Mouse (Mus musculus): ENCODE measurements around the gene Sipa1. TPM values are rescaled to one million over a fixed set of nuclear protein-coding genes. Genes with fewer than 3 reads are reported as not detected.
A peak's percentile ranks its signal among the peaks of the same experiment; 100 is the strongest.

Sipa1 gene
- total RNA-seq (2021), result 10 to 100 TPM; 23.3 to 31.3 TPM

- intact Hi-C loops (cut with DNase I), result loop anchor here (2.0 to 5.0 kb wide), 2 partner anchors 26 to 51 kb away; partner anchors contain the start of genes Kat5 and Rela
- DNase-seq (ENCODE audit: low spot score), result peak; percentile 95
These were observed at the start of gene Sipa1 for GRCm38 (mm10) chr19:5662981-5663913. Gene Sipa1 (minus strand): TSS chr19:5663707.

GRCm38 (mm10) chr19:5713255-5713654 is 49.7 kb upstream of the Sipa1 start:
- intact Hi-C loops (cut with DNase I), result loop anchor here (5.0 kb wide), 1 partner anchor 164 kb away; the partner anchor contains the start of genes Frmd8 and Slc25a45

GRCm38 (mm10) chr19:5711907-5712460 is 48.5 kb upstream of the Sipa1 start:
- intact Hi-C loops (cut with DNase I), result loop anchor here (1.0 to 5.0 kb wide), 4 partner anchors 16 to 165 kb away; partner anchors contain the start of genes Frmd8 and Slc25a45
- DNase-seq (ENCODE audit: low spot score), result no peak

More at GRCm38 (mm10) chr19:5713255-5713654, 49.7 kb upstream of the Sipa1 start:
- no peak for DNase-seq (ENCODE audit: low spot score)

GRCm38 (mm10) chr19:5711218-5711617 is 47.7 kb upstream of the Sipa1 start:
- intact Hi-C loops (cut with DNase I), result loop anchor here (1.0 to 5.0 kb wide), 4 partner anchors 17 to 166 kb away; partner anchors contain the start of genes Frmd8 and Slc25a45

GRCm38 (mm10) chr19:5710581-5710980 is 47.1 kb upstream of the Sipa1 start:
- no peak for DNase-seq (ENCODE audit: low spot score)
- intact Hi-C loops (cut with DNase I), result loop anchor here (2.0 to 5.0 kb wide), 2 partner anchors 18 to 167 kb away; partner anchors contain the start of genes Frmd8 and Slc25a45

More at GRCm38 (mm10) chr19:5711218-5711617, 47.7 kb upstream of the Sipa1 start:
- no peak for DNase-seq (ENCODE audit: low spot score)

DNA sequence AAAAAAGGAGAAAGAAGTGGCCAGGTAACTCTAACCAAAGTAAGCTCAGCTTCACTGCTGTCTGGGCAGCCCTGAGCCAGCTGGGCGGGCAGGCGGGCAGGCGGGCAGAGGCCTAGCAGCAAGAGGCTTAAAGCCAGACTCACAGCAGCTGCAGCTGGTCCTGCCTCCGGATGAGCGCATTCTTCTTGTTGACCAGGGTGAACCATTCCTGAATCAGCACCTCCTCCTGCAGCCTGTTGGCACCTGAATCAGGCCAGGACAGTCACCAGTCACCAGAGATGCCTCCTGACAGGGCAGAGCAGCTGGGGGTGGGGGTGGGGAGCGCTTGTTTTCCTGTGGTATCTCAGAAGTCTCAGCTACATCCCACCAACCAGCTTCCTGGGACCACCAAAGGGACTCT is 46.6 kb upstream of the Sipa1 start:
- intact Hi-C loops (cut with DNase I), result loop anchor here (2.0 to 5.0 kb wide), 2 partner anchors 17 to 167 kb away; partner anchors contain the start of genes Frmd8 and Slc25a45
- DNase-seq (ENCODE audit: low spot score), result no peak

DNA sequence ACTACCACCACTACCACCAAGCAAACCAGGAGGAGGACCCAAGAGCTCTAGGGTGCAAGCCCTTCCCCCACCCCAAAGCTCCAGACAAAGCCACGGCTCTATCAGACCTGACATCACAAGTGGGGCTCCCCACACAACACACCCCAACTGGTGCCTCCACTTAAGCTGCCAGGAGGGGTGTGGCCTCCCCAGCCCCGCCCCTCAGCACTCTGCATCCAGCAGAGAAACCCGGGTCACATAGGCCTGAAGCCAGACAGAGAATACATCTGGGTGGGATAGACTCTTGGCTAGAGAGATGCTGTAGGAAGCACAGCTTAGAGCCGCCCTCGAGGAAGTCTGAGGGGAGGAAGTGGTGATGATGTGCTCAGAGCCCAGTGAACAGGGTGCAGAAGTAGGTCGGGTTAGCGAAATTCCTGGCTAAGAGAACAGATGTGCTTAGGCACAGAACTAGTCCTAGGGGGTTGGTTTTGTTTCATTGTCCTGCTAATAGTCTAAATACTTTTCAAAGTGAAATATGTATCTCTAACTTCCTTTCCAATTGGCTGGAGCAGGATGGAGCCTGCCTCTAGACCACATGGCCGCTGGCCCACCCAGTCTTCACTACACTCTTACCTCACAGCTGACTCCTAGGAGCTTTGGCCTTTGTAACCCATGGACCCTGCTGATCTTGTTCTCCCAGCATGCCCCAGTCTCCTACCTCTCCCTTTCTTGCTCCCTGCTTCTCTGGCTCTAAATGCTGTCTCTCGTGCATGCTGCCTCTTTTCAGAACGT is 41.5 kb upstream of the Sipa1 start:
- intact Hi-C loops (cut with DNase I), result no loop called here
- no peak for DNase-seq (ENCODE audit: low spot score)

DNA sequence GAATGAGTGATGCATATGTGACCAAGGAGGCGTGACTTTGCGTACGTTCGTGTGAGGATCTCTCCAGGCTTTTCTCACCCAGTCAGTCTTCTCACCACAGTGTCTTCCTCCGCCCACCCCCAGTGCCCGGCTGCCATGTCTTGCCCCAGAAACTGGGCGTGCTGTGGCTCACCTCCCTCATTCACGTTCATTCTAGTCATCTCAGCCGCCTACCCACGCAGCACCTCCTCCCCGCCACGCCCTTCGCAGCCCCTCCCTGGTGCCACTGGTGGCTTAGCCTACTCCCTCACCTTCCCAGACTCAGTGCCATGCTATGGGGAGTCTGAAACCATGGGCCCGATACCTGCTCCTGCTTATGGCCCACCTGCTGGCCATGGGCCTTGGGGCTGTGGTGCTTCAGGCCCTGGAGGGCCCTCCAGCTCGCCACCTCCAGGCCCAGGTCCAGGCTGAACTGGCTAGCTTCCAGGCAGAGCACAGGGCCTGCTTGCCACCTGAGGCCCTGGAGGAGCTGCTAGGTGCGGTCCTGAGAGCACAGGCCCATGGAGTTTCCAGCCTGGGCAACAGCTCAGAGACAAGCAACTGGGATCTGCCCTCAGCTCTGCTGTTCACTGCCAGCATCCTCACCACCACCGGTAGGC is 40.8 kb upstream of the Sipa1 start, which contains the start of gene Kcnk7:
TSS of gene Kcnk7 (plus strand) at position 205 of the 638 bp plus-strand sequence.
- intact Hi-C loops (cut with DNase I), result no loop called here
- no peak for DNase-seq (ENCODE audit: low spot score)

- intact Hi-C loops (cut with DNase I), result no loop called here
- DNase-seq (ENCODE audit: low spot score), result no peak
These were observed 32.4 kb upstream of the Sipa1 start for GRCm38 (mm10) chr19:5695849-5696462.

- intact Hi-C loops (cut with DNase I), result loop anchor here (2.0 kb wide), 2 partner anchors 17 to 55 kb away; no protein-coding TSS in a partner anchor
- no peak for DNase-seq (ENCODE audit: low spot score)
These were observed 30.3 kb upstream of the Sipa1 start for GRCm38 (mm10) chr19:5693801-5694200.

DNA sequence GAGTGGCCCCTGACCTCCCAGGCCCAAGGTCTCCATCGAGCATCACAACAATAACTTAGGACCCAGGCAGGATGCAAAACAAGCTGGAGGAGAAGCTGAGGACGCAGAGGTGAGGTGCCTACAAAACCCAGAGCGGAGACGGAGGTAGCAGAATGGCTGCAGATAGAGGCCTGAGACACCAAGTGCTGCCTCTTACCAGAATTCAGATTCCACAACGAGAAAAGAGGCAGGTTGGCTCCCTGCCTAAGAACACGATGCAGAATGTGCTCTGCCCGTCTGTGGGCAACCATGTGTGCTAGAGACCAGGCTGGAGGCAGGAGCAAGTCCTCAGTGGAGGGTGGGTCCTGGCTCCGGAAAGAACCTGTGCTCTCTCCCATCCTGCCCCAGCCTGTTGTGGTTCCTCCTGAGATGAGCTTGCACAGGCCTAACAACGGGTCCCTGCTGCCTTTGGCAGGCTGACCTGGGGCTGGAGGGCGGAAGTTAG is 29.4 kb upstream of the Sipa1 start:
- intact Hi-C loops (cut with DNase I), result loop anchor here (2.0 kb wide), 2 partner anchors 18 to 54 kb away; no protein-coding TSS in a partner anchor
- DNase-seq (ENCODE audit: low spot score), result no peak

GRCm38 (mm10) chr19:5692086-5692912 is 28.8 kb upstream of the Sipa1 start:
- DNase-seq (ENCODE audit: low spot score), result peak; percentile 78
- intact Hi-C loops (cut with DNase I), result loop anchor here (2.0 kb wide), 2 partner anchors 19 to 53 kb away; no protein-coding TSS in a partner anchor

DNA sequence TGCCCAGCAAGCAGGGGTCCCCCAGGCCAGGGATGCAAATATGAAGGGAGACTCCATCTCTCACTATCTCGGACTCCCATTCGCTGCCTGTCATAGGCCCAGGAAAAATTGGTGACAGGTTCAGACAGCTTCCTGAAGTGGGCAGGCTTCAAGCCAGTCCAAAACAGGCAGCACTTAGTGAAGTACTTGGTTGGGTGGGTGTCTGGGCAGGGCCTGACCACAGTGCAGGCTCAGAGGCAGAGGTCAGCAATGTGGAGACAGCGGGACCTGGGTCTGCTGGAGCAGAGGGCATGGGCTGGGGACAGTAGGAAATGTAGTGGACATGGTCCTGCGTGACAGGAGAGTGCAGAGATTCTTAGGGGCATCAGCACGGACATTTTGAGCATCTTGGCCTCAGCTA is 28.1 kb upstream of the Sipa1 start:
- intact Hi-C loops (cut with DNase I), result loop anchor here (1.0 kb wide), 1 partner anchor 36 kb away; no protein-coding TSS in a partner anchor
- DNase-seq (ENCODE audit: low spot score), result no peak

DNA sequence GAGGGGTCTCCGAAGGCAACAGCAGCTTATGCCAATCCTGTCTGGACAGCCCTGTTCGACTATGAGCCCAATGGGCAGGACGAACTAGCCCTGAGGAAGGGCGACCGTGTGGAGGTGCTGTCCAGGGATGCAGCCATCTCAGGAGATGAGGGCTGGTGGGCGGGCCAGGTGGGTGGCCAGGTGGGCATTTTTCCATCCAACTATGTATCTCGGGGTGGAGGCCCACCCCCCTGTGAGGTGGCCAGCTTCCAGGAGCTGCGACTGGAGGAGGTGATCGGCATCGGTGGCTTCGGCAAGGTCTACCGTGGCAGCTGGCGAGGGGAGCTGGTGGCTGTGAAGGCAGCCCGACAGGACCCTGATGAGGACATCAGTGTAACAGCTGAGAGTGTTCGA is 26.8 kb upstream of the Sipa1 start:
- DNase-seq (ENCODE audit: low spot score), result no peak
- intact Hi-C loops (cut with DNase I), result no loop called here

DNA sequence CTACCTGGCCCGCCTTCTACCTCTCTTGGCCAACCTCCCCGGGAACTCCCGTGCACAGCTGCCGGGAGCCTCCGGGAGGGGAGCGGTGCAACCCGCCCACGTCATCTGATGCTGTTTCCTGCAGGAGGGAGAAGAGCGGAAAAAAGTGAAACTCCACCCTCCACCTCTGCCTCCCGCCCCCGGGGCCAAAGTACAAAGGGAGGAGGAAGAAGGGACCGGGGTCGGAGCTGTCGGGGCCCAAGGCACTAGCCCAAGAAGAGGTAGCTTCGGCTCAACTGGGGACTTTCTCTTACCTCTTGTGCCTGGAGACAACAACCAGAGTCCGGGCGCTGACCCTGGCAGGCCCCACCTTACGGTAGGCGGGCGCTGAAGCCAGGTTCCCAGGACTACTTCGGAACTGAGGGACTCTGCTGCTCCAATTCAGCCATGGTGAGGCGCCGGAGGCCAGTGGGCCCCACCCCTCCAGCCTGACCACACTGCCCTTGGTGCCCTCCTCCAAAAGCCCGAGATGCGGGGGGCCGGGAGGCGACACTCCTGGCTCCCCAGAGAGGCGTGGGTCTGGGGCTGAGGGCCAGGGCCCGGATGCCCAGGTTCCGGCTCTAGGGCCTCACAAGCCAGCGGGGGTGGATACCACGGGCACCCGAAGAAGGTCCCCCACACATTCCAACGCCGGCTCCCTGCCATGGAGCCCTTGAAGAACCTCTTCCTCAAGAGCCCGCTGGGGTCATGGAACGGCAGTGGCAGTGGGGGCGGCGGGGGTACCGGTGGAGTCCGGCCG is 26.2 kb upstream of the Sipa1 start:
- peak; percentile 89 for DNase-seq (ENCODE audit: low spot score)
- intact Hi-C loops (cut with DNase I), result no loop called here

DNA sequence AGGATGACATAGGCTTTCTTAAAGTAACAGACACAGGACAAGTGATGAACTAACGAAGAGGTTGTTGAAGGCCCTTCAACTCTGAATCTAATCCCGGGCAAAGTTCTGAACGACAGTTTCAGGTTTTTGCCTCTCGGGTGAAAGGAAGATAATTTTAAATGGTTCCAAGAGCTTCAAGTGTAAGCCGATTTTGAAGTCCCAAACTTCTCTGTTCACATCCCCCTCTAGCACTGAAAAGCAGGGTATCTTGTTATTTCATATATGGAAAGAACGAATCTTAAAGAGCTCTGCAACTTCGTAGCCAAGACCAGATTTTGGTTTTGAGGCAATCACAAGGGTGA is 25.6 kb upstream of the Sipa1 start:
- intact Hi-C loops (cut with DNase I), result no loop called here
- DNase-seq (ENCODE audit: low spot score), result no peak
